Mouse (Mus musculus): ENCODE data around the gene Zfp961.
"Not testable (repeated sequence)": the region's sequence is repeated elsewhere in the genome, so short reads cannot be mapped to it uniquely, and the experiment has no call there.

Gene Zfp961

GRCm38 (mm10) chr8:72018141-72018540 is 67.3 kb downstream of the Zfp961 start:
- no peak for DNase-seq (ENCODE audit: low spot score)

- not testable (repeated sequence) for DNase-seq (ENCODE audit: low spot score)
These were observed 68.2 kb downstream of the Zfp961 start for GRCm38 (mm10) chr8:72019022-72019421.

- no peak for DNase-seq (ENCODE audit: low spot score)
These were observed 69.0 kb downstream of the Zfp961 start for GRCm38 (mm10) chr8:72019816-72020215.

GRCm38 (mm10) chr8:72024886-72025285 is 74.0 kb downstream of the Zfp961 start:
- DNase-seq (ENCODE audit: low spot score) = not testable (repeated sequence)

GRCm38 (mm10) chr8:72032926-72033325 is 82.1 kb downstream of the Zfp961 start:
- not testable (repeated sequence) for DNase-seq (ENCODE audit: low spot score)

GRCm38 (mm10) chr8:72040918-72041317 is 90.1 kb downstream of the Zfp961 start, which contains the start of gene Olfr372:
Gene Olfr372, plus strand, starts transcription at chr8:72041218.
- DNase-seq (ENCODE audit: low spot score) = not testable (repeated sequence)

- DNase-seq (ENCODE audit: low spot score) = no peak
These were observed 91.7 kb downstream of the Zfp961 start for GRCm38 (mm10) chr8:72042493-72042892.
